Comparison of ENCODE assay signal across 25 mouse cellular contexts in genomic region chr6:112562039-112562438, GRCm38 (mm10).
DNase-seq lines count a peak whose midpoint lies in the region; ATAC-seq and TF ChIP-seq lines count a peak whose summit lies in the region.
"Had no signal": no experiment of that assay in that cellular context is flagged by ENCODE, and none has a peak within 500 bp of the region (broad histone marks: within the 10 kb centered on the region; RNA-seq: fewer than 3 reads in every experiment).

No protein-coding gene starts in this region.

- no peak overlapping the region for H3K9ac ChIP-seq in forebrain, embryonic 15.5 days (replicated peaks)
- H3K9ac ChIP-seq in forebrain, postnatal 0 days = no peak overlapping the region
- H3K9ac ChIP-seq in kidney, embryonic 14.5 days (ENCODE audit: low read depth, low read length) = no peak overlapping the region
- H3K9ac ChIP-seq: embryonic facial prominence, embryonic 15.5 days; hindbrain, embryonic 12.5 days; intestine, embryonic 15.5 days had no signal

- peak; percentile 22 to 29 for DNase-seq in cerebellum, postnatal 10 days
- no peak for DNase-seq in cerebellum, adult 11-12 months
- DNase-seq in forebrain, postnatal 0 days = no peak
- no peak for DNase-seq in kidney, adult 11 months
- DNase-seq in brain, embryonic 14.5 days (ENCODE audit: low read depth) = peak; percentile 40
- DNase-seq: adrenal gland, adult 8-10 months; adrenal gland, postnatal 36 days; B cell, adult 2 months; cerebellum, adult 18-20 months; cerebellum, adult 9-11 months; embryo, embryonic 11 days; gastrocnemius, adult 2 months; gastrocnemius, postnatal 25 days; heart, postnatal 10 days; heart, postnatal 4 days; kidney, adult 2 months had no signal

- 65% methylated on average over 10 of the region's 10 CpGs for WGBS in forebrain, embryonic 15.5 days
- WGBS in forebrain, postnatal 0 days = 56% methylated on average over 10 of the region's 10 CpGs
- 25% methylated on average over 10 of the region's 10 CpGs for WGBS in kidney, embryonic 14.5 days

- ATAC-seq in forebrain, embryonic 15.5 days (replicated peaks) = peak; percentile 46; the same call in 1 of the 2 replicates
- no peak for ATAC-seq in forebrain, postnatal 0 days
- peak; percentile 39; the same call in 1 of the 2 replicates for ATAC-seq in kidney, embryonic 14.5 days (ENCODE audit: low FRiP score, low TSS enrichment)
- ATAC-seq: CD4-positive, CD25-positive, alpha-beta regulatory T cell, adult 4 months; intestine, embryonic 15.5 days had no signal

- H3K4me1 ChIP-seq in forebrain, embryonic 15.5 days = peaks cover 4% of the 10 kb centered on the region; the same call in 1 of the 2 replicates
- no peaks in the 10 kb centered on the region for H3K4me1 ChIP-seq in forebrain, postnatal 0 days (ENCODE audit: insufficient read depth)
- H3K4me1 ChIP-seq in kidney, embryonic 14.5 days (ENCODE audit: control insufficient read depth, insufficient read depth, low read length) = 0 out of 2 replicates have a peak, but pooled peaks cover 4% of the 10 kb centered on the region
- H3K4me1 ChIP-seq: embryonic facial prominence, embryonic 15.5 days; heart, embryonic 10.5 days; hindbrain, embryonic 12.5 days; intestine, embryonic 15.5 days had no signal

- no peaks in the 10 kb centered on the region for H3K9me3 ChIP-seq in forebrain, embryonic 15.5 days
- no peaks in the 10 kb centered on the region for H3K9me3 ChIP-seq in forebrain, postnatal 0 days (ENCODE audit: low read length)
- H3K9me3 ChIP-seq in kidney, embryonic 14.5 days (ENCODE audit: control insufficient read depth, low read length) = no peaks in the 10 kb centered on the region
- H3K9me3 ChIP-seq: embryonic facial prominence, embryonic 15.5 days; heart, embryonic 10.5 days; hindbrain, embryonic 12.5 days; intestine, embryonic 15.5 days had no signal

- no peak overlapping the region for H3K4me2 ChIP-seq in forebrain, embryonic 15.5 days (replicated peaks)
- H3K4me2 ChIP-seq in forebrain, postnatal 0 days (ENCODE audit: low read depth) = no peak overlapping the region
- 0 out of 2 replicates have a peak overlapping the region, but pooled peaks have one; percentile 3 for H3K4me2 ChIP-seq in kidney, embryonic 14.5 days (replicated peaks; ENCODE audit: low read depth, low read length)
- H3K4me2 ChIP-seq: embryonic facial prominence, embryonic 15.5 days; hindbrain, embryonic 12.5 days; intestine, embryonic 15.5 days had no signal

- H3K36me3 ChIP-seq in forebrain, embryonic 15.5 days = no peaks in the 10 kb centered on the region
- no peaks in the 10 kb centered on the region for H3K36me3 ChIP-seq in forebrain, postnatal 0 days (ENCODE audit: insufficient read depth)
- no peaks in the 10 kb centered on the region for H3K36me3 ChIP-seq in kidney, embryonic 14.5 days (ENCODE audit: control insufficient read depth, insufficient read depth, low read length)
- H3K36me3 ChIP-seq: embryonic facial prominence, embryonic 15.5 days; G1E; heart, embryonic 10.5 days; hindbrain, embryonic 12.5 days; intestine, embryonic 15.5 days had no signal

- no peak for TF ChIP-seq POLR2A in brain, embryonic 14.5 days (IDR thresholded peaks at IDR 0.05; ENCODE audit: borderline replicate concordance, extremely low read depth, insufficient read depth, insufficient read length, poor library complexity, severe bottlenecking)

- H3K4me3 ChIP-seq in forebrain, embryonic 15.5 days = no peak overlapping the region
- H3K4me3 ChIP-seq in forebrain, postnatal 0 days (ENCODE audit: low read depth, low read length) = no peak overlapping the region
- no peak overlapping the region for H3K4me3 ChIP-seq in kidney, embryonic 14.5 days (ENCODE audit: low read length)
- H3K4me3 ChIP-seq: embryonic facial prominence, embryonic 15.5 days; erythroblast, embryonic 14.5 days; gastrocnemius, adult 2 months; heart, embryonic 10.5 days; hindbrain, embryonic 12.5 days; intestine, embryonic 15.5 days had no signal

- H3K27me3 ChIP-seq in forebrain, embryonic 15.5 days = no peaks in the 10 kb centered on the region
- H3K27me3 ChIP-seq in forebrain, postnatal 0 days (ENCODE audit: insufficient read depth, low read length) = no peaks in the 10 kb centered on the region
- H3K27me3 ChIP-seq in kidney, embryonic 14.5 days (ENCODE audit: control insufficient read depth, insufficient read depth, low read length) = no peaks in the 10 kb centered on the region
- H3K27me3 ChIP-seq: embryonic facial prominence, embryonic 15.5 days; hindbrain, embryonic 12.5 days; intestine, embryonic 15.5 days had no signal

- 0 out of 2 replicates have a peak overlapping the region, but pooled peaks have one; percentile 17 for H3K27ac ChIP-seq in forebrain, embryonic 15.5 days (replicated peaks)
- no peak overlapping the region for H3K27ac ChIP-seq in forebrain, postnatal 0 days (ENCODE audit: low read depth, low read length)
- H3K27ac ChIP-seq in kidney, embryonic 14.5 days (ENCODE audit: low read depth, low read length) = no peak overlapping the region
- H3K27ac ChIP-seq: embryonic facial prominence, embryonic 15.5 days; gastrocnemius, adult 2 months; heart, embryonic 10.5 days; hindbrain, embryonic 12.5 days; intestine, embryonic 15.5 days had no signal

- TF ChIP-seq CTCF in forebrain, postnatal 0 days (IDR thresholded peaks at IDR 0.05; ENCODE audit: low read depth) = no peak
- no peak for TF ChIP-seq CTCF in brain, embryonic 14.5 days (IDR thresholded peaks at IDR 0.05; ENCODE audit: borderline replicate concordance, extremely low read depth, insufficient read depth, insufficient read length)

Comparison
In these comparisons a context has a peak if more than half of its experiments do, and no peak if none do; other contexts are left out.
1. DNase-seq: peak in cerebellum, postnatal 10 days (2 of 2) and brain, embryonic 14.5 days (single experiment); none in cerebellum, adult 11-12 months (single experiment), forebrain, postnatal 0 days (single experiment) and kidney, adult 11 months (single experiment).